Mouse (Mus musculus) kidney, adult 2 months (tissue): Measurements from ENCODE around the gene Gm37240.

Experiments used
- CTCF ChIP-seq: fragments of 200-500 bp; conservative IDR thresholded peaks from 2 replicates; pipeline ENCODE4 v1.5.1; 2011; ENCODE audit warnings: low read depth, mild to moderate bottlenecking, control low read depth, low read length, moderate library complexity, mixed read lengths; ENCODE audit not compliant: insufficient read depth, insufficient read length
- POLR2A ChIP-seq: fragments of 200-500 bp; IDR thresholded peaks from one replicate; pipeline ENCODE4 v1.6.1; 2011; ENCODE audit warnings: low read depth, low read length, control low read depth

DNA sequence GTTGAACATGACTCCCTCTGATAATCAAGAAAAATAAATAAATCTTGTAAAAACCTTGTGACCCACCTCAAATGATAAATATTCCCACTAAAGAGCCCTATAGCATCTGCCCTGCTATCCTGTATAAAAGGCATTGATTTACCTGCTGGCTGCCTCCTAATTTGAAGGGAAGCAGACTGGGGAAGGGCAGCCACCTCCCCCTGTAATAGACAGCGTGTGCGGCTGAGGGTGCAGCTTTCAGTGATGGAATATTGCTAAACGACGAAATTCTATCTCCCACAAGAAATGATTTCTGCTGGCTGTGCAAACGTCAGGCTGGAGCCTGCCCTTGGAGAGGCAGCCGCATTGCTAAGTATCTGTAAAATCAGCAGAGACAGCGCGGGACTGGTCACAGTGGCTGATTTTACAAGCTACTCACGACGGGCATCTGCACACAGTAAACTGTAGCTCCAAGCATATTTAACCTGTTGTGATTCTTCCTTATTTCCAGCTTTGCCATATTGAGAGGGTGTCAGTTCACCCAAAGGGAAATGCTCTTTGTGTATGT lies 1147.2 kb downstream of the Gm37240 start:
- no peak for TF ChIP-seq CTCF
- TF ChIP-seq POLR2A, result no peak
